Mouse (Mus musculus) lung, embryonic 16.5 days (tissue): ENCODE measurements around the gene Stmnd1. TPM values are rescaled to one million over a fixed set of nuclear protein-coding genes. Genes with fewer than 3 reads are reported as not detected.
"Not testable (repeated sequence)": the region's sequence is repeated elsewhere in the genome, so short reads cannot be mapped to it uniquely, and the experiment has no call there.

ENCODE experiments used
- ATAC-seq: fragments of 200-750 bp; cut with Nextera tagmentation; 2 replicates; pipeline ENCODE4 v1.8.0; 2017; ENCODE audit warnings: low read depth, mild to moderate bottlenecking, moderate library complexity
- H3K27ac ChIP-seq: fragments of 300-500 bp; sonication (generic); 2 replicates; pipeline ENCODE4 v1.5.1; 2014; ENCODE audit warnings: mild to moderate bottlenecking, control low read depth, low read length
- H3K27me3 ChIP-seq: fragments of 300-500 bp; sonication (generic); 2 replicates; pipeline ENCODE4 v1.6.1; 2014; ENCODE audit warnings: low read depth, low read length, mixed read lengths; ENCODE audit not compliant: control insufficient read depth, insufficient read depth
- H3K36me3 ChIP-seq: fragments of 300-500 bp; sonication (generic); 2 replicates; pipeline ENCODE4 v1.6.1; 2014; ENCODE audit warnings: low read length; ENCODE audit not compliant: control insufficient read depth, insufficient read depth
- H3K4me1 ChIP-seq: fragments of 300-500 bp; sonication (generic); replicated peaks from 2 replicates; pipeline ENCODE4 v1.6.1; 2014; ENCODE audit warnings: low read length, mixed read lengths; ENCODE audit not compliant: control insufficient read depth, insufficient read depth
- H3K4me2 ChIP-seq: fragments of 300-500 bp; sonication (generic); 2 replicates; pipeline ENCODE4 v1.6.1; 2014; ENCODE audit warnings: low read depth, low read length, control low read depth
- H3K4me3 ChIP-seq: fragments of 300-500 bp; sonication (generic); 2 replicates; pipeline ENCODE4 v1.5.1; 2014; ENCODE audit warnings: mild to moderate bottlenecking, low read length, control low read depth
- H3K9ac ChIP-seq: fragments of 300-500 bp; sonication (generic); 2 replicates; pipeline ENCODE4 v1.6.1; 2014; ENCODE audit warnings: low read length, control low read depth
- H3K9me3 ChIP-seq: fragments of 300-500 bp; sonication (generic); 2 replicates; pipeline ENCODE4 v1.6.1; 2016; ENCODE audit warnings: low read length; ENCODE audit not compliant: control insufficient read depth
- WGBS: fragments of 180-500 bp; shearing (Covaris S2); extraction: QIAGEN DNeasy Blood & Tissue Kit; methylation state at CpG from one replicate; pipeline ENCODE4 v1.1.7; 2014; 5-methylcytosine and 5-hydroxymethylcytosine counted together
- polyA plus RNA-seq: library from polyadenylated mRNA; unstranded; fragments of >200 nt; fragmentation: Nextera tagmentation; extraction: Ambion mirVana; gene quantifications from 2 replicates; pipeline ENCODE4 v1.2.1, GENCODE M21; 2015

The Stmnd1 gene
- polyA plus RNA-seq, 1 experiment from 2014 or later, result 0.33 TPM

- Histone ChIP-seq H3K4me1 (no peaks in the 10 kb centered on the region), H3K4me2 (no peak overlapping the region), H3K36me3 (no peaks in the 10 kb centered on the region), H3K27ac (no peak overlapping the region), H3K9ac (no peak overlapping the region), H3K9me3 (no peaks in the 10 kb centered on the region), H3K27me3 (no peaks in the 10 kb centered on the region), H3K4me3 (no peak overlapping the region)
- WGBS, result 63% methylated on average over 4 of the region's 4 CpGs
- ATAC-seq, result no peak
Observed at GRCm38 (mm10) chr13:46326351-46326985, 52.9 kb downstream of the Stmnd1 start.

DNA sequence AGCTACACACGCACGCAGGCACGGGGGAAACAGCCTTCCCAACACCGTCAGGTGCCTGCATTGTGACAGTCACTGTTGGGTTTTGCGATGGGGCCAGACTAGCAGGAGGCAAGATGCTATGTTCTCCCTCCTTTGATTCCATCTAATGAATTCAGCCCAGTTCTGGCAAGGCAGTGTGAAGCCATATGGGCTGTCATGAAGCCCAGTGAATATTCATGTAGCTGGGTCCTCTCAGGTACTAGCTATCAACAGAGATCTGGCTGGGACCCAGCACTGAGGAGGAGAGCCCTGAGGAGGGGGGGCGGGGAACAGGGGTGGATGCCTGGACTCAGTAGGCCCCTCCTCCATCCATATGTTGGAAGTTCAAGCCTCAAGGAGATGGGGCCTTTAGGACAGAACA lies 61.5 kb downstream of the Stmnd1 start:
- H3K27me3 ChIP-seq, result no peaks in the 10 kb centered on the region
- no peak overlapping the region for H3K9ac ChIP-seq
- H3K36me3 ChIP-seq, result no peaks in the 10 kb centered on the region
- no peak overlapping the region for H3K4me3 ChIP-seq
- no peak overlapping the region for H3K27ac ChIP-seq
- H3K4me2 ChIP-seq, result no peak overlapping the region
- no peak for ATAC-seq
- whole genome bisulfite sequencing, result 64% methylated on average over 6 of the region's 6 CpGs
- H3K9me3 ChIP-seq, result peaks cover 3% of the 10 kb centered on the region; the same call in 1 of the 2 replicates
- H3K4me1 ChIP-seq, result no peaks in the 10 kb centered on the region

DNA sequence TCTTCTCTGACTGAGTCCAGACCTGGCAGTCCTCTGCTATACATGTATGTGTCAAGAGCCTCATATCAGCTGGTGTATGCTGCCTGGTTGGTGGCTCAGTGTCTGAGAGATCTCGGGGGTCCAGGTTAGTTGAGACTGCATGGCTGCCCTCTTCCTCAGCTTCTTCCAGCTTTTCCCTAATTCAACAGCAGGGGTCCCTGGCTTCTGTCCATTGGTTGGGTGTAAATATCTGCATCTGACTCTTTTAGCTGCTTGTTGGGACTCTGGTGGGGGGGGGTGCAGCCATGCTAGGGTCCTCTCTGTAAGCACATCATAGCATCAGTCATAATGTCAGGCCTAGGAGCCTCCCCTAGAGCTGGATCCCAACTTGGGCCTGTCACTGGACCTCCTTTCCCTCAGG lies 62.8 kb downstream of the Stmnd1 start:
- 53% methylated on average over 1 of the region's 1 CpGs for WGBS
- H3K36me3 ChIP-seq, H3K27ac ChIP-seq: not testable (repeated sequence)

DNA sequence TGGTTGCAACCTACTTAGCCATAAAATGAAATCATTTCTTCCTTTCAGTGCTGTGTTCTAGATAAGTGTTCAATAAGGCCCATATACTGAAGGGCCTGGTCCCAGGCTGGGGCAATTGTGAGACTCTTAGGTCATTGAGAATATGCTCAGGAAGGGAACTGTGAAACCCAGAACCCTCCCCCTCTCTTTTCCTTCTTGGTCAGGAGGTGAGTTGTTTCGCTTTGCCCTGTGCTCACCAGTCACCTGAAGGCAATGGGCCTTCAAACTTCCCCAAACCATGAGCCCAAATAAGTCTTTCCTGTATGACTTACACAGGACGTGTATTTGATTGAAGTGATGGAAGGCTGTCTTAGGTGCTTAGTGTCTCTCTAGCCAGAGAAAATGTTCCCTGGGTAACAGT lies 64.3 kb downstream of the Stmnd1 start:
- no peak overlapping the region for H3K4me2 ChIP-seq
- no peak overlapping the region for H3K9ac ChIP-seq
- no peak overlapping the region for H3K27ac ChIP-seq
- no peaks in the 10 kb centered on the region for H3K27me3 ChIP-seq
- ATAC-seq, result no peak
- H3K9me3 ChIP-seq, result no peaks in the 10 kb centered on the region
- WGBS, result 76% methylated on average over 2 of the region's 2 CpGs
- H3K4me3 ChIP-seq, result no peak overlapping the region
- H3K4me1 ChIP-seq, result no peaks in the 10 kb centered on the region
- H3K36me3 ChIP-seq, result no peaks in the 10 kb centered on the region

More for the DNA sequence above, 62.8 kb downstream of the Stmnd1 start:
- H3K9me3 ChIP-seq, ATAC-seq, H3K4me1 ChIP-seq, H3K27me3 ChIP-seq, H3K4me2 ChIP-seq, H3K9ac ChIP-seq, H3K4me3 ChIP-seq: not testable (repeated sequence)

GRCm38 (mm10) chr13:46339954-46340353 lies 66.4 kb downstream of the Stmnd1 start:
- WGBS, result 26% methylated on average over 4 of the region's 4 CpGs
- H3K9me3 ChIP-seq, result no peaks in the 10 kb centered on the region

DNA sequence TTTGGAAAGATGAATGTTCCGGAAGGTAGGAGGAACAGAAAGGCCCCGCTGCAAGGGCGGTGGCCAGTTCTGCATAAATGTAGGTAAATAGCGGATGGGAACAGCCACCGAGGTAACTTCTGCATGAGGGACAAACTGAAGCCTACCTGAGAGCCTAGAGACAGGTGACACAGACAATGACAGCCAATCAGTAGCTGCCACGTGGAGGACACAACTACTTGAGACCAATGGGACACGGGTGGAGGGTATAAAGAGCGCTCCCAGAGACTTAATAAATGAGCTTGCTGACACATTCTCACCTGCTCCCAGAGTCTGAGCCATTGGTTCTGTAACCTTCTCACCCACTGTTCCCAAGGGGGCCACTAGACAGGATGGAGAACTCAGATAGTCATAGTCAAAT lies 67.1 kb downstream of the Stmnd1 start:
- Histone ChIP-seq H3K4me2 (no peak overlapping the region), H3K9me3 (no peaks in the 10 kb centered on the region), H3K4me1 (no peaks in the 10 kb centered on the region), H3K36me3 (no peaks in the 10 kb centered on the region), H3K27ac (no peak overlapping the region), H3K27me3 (no peaks in the 10 kb centered on the region), H3K9ac (no peak overlapping the region), H3K4me3 (no peak overlapping the region)
- no peak for ATAC-seq
- 90% methylated on average over 8 of the region's 8 CpGs for WGBS

More at GRCm38 (mm10) chr13:46339954-46340353, 66.4 kb downstream of the Stmnd1 start:
- Histone ChIP-seq H3K4me1 (no peaks in the 10 kb centered on the region), H3K36me3 (no peaks in the 10 kb centered on the region), H3K27me3 (no peaks in the 10 kb centered on the region), H3K4me3 (no peak overlapping the region), H3K27ac (no peak overlapping the region), H3K9ac (no peak overlapping the region), H3K4me2 (no peak overlapping the region)
- no peak for ATAC-seq

- Histone ChIP-seq H3K9me3 (no peaks in the 10 kb centered on the region), H3K36me3 (no peaks in the 10 kb centered on the region), H3K4me1 (no peaks in the 10 kb centered on the region), H3K9ac (no peak overlapping the region), H3K27me3 (no peaks in the 10 kb centered on the region), H3K4me3 (no peak overlapping the region), H3K4me2 (no peak overlapping the region), H3K27ac (no peak overlapping the region)
- no peak for ATAC-seq
- 65% methylated on average over 5 of the region's 5 CpGs for WGBS
Observed at GRCm38 (mm10) chr13:46341419-46341818, 67.9 kb downstream of the Stmnd1 start.

GRCm38 (mm10) chr13:46343226-46343625 lies 69.7 kb downstream of the Stmnd1 start:
- no peaks in the 10 kb centered on the region for H3K9me3 ChIP-seq
- no peak overlapping the region for H3K4me3 ChIP-seq
- ATAC-seq, result no peak
- H3K4me2 ChIP-seq, result no peak overlapping the region
- no peak overlapping the region for H3K27ac ChIP-seq
- no peaks in the 10 kb centered on the region for H3K27me3 ChIP-seq
- H3K4me1 ChIP-seq, result no peaks in the 10 kb centered on the region
- H3K36me3 ChIP-seq, result no peaks in the 10 kb centered on the region
- 63% methylated on average over 7 of the region's 7 CpGs for WGBS
- no peak overlapping the region for H3K9ac ChIP-seq

DNA sequence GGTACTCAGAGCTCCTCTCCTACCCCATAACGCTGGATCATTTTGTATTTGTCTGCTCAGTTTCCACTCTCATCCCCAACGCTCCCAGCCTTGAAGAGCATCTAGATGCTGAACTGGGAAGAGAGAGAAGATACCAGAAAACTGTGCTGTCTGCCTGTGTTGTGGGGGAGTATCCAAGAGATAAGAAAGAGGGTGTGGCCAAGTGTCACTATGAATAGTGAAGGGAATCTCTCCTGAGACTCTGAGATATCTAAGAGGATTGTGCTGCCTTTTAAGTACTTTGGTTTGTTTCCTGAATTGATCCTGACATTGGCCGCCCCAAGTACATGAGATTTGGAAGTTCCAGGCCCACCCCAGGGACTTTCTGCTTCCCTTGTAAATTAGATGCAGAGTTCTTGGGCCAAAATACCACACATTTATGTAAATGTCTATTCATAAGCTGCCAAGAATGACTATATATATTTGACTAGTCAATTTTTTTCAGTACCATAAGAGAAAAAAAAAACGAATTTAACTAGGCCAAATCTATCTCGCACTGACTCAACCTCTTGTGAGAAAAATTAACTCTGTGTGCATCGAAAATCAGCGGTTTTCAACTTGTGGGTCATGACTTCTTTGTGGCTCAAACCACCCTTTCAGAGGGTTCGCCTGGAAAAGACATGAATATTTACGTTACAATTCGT lies 73.5 kb downstream of the Stmnd1 start:
- no peak overlapping the region for H3K9ac ChIP-seq
- no peak for ATAC-seq
- no peak overlapping the region for H3K4me2 ChIP-seq
- H3K36me3 ChIP-seq, result no peaks in the 10 kb centered on the region
- 68% methylated on average over 10 of the region's 10 CpGs for WGBS
- no peak overlapping the region for H3K4me3 ChIP-seq
- no peaks in the 10 kb centered on the region for H3K4me1 ChIP-seq
- H3K27me3 ChIP-seq, result no peaks in the 10 kb centered on the region
- H3K27ac ChIP-seq, result no peak overlapping the region
- no peaks in the 10 kb centered on the region for H3K9me3 ChIP-seq
